Mouse (Mus musculus): Measurements from ENCODE around the gene Rab3il1.

Gene Rab3il1

DNA sequence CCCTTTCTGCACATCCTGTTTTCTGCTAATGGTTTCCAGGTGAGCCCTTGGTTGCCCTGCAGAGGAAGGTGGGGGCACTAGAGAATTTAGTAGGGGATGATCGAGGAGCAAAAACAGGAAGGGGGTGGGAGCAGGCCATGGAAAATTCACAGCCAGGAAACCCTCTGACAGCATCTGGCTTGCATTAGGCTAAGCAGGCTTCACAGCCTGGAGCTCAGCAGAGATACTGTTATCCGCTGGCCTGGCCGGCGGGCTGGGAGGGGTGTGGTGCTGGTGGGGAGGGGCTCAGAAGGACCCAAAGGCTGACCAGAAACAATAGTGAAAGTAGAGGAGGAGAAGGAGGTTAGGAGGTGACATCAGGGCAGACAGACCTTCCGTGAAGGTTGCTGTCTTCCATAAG lies 12.4 kb downstream of the Rab3il1 start:
- no peak for DNase-seq

DNA sequence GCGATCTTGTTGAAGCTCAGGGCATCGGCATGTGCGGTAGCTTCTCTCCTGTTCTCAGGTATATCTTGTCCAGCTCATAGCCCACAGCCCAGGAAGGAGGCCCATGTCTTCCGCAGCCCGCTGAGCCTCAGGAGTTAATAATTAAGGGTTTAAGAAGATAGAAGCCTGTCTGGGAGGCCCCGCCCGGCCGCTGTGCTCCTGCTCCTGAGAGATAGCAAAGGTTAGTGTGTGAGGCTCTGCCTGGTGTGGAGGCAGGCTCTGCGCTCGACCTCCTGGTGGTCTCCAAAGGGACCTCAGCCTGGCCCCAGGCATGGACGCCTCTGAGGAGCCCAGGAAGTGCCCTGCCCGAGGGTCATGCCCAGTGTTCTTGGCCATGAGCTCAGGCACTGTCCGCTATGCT lies 13.4 kb downstream of the Rab3il1 start:
- DNase-seq = no peak

DNA sequence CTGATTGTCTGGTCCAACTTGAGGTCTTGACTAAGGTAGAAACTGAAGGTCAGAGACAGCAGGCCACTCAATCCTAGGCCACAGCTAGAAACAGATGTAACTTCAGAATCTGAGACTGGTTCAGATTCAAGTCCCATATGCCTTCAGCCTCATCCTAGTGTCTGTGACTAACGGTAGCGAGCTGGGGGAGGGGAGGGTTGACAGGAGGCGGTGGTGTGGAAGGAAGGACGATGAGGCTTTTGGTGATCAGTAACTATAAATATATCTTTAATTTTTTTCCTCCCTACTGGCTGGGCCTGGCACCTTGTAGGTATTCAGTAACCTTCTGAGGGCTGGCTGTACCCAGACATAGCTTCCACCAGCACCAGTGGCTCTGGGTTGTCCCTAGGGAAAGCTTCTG lies 14.0 kb downstream of the Rab3il1 start:
- no peak for DNase-seq

DNA sequence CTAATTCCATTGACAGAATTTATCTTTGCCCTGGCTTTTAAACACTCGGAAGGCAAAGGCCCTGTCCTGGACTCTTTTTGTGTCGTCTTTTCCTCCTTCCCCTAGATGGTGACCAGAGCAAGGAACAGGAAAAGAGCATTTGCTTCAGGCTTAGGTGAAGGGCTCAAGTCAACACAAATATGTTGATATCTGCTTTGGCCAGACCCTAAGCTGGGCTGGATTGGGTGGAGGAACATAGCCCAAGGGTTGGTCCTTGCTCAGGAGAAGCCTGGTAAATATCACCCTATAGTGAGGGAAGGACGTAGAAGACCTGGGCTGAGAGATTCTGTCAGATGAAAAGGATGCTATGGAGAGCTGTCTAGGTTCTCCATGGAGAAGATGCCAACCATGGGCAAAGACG lies 14.7 kb downstream of the Rab3il1 start:
- DNase-seq = no peak

DNA sequence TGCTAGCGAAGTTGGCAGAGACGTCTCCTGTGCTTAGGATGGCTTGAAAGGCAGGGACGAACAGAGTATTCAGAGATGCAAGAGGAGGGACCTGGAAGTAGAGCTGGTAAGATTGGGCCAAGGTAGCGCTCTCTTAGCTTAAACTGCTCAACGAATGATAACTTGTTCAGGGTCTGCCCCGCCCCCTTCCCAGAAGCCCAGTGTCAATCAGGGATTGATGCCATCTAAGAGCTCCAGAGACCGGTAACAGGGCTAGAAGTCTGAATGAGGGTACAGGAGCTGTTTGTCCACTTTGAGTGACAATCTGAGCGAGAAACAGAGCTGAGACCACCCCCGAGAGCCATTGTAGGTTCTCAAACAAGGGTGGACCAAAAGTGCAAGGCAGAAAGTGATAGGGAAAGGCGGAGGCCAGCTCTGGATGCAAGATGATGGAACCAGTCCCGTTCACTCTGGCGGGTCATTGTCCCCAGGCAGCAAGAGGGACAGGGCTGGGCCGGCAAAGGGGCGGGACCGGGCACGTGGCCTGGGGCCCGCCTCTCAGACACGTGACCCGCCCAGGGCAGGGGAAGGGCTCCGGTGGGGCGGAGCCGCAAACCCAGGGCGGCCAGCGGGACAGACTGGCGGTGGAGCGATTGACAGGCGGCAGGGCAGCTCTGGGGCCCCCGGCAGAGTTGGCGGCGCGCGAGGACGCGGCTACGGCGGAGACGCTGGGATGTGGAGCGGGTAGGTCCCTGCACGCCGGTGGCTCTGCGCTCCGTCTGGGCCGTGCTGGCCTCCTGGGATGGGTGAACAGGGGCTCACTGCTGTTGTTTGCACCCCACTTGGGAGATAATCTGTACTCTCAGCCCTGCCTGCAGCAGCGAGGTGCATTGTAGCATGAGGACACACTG lies 16.4 kb downstream of the Rab3il1 start:
- peak; percentile 80 to 88 for DNase-seq

DNA sequence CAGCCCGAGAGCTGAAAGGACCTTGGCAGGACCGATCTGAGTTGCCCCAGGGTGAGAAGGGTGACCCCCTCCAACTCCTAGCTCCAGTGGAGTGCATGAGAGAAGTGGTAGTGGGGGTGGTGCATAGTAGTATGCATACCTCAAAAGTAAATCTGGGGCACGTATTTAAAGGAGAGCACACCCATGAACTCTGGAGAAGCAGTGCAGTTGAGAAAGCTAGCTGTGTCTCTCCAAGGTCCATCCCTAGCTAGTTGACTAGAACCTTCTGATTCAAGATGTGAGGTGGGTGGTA lies 17.0 kb downstream of the Rab3il1 start:
- no peak for DNase-seq

DNA sequence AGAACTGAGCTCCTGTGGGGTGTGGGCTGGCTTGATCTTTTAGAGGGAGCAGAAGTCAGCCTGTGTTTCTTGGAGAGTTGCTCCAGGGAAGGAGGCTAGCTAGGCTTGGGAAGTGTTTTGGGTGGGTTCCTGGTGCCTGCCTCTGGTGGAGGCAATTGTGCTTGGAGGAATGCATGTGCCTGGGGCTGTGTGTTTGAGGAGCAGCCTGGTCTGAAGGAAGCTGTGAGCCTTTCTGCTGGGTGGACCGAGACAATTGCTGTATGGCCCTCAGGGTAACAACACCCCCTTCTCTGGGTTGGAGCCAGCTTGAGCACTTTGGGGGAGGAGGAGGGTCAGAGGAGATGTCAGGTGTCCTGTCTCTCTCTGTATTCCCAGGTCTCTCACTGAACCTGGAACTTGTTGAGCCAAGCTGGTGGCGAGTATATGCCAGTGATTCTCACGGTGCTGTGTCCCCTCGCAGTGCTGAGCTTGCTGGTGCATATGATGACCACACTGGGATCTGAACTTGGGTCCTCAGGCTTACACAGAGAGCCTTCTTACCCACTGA lies 17.8 kb downstream of the Rab3il1 start:
- no peak for DNase-seq

DNA sequence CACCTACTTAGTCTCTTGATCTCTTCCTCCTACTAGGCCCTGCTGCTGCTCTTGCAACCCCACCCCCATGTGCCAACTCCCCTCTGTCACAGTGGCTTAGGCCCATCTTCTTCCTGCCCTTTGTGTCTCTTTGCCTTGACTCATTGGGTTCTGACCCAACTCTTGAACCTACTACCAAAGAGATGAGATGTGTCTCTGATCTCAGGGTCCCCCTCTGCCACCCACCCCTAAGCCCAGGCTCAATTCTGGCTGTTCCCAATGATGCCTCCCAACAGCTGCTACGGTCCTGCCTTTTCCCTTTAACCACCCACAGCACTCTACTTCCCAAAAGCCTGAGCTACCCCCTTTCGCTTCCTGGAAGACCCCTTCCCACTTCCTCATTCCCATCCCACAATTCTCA lies 20.5 kb downstream of the Rab3il1 start:
- no peak for DNase-seq

DNA sequence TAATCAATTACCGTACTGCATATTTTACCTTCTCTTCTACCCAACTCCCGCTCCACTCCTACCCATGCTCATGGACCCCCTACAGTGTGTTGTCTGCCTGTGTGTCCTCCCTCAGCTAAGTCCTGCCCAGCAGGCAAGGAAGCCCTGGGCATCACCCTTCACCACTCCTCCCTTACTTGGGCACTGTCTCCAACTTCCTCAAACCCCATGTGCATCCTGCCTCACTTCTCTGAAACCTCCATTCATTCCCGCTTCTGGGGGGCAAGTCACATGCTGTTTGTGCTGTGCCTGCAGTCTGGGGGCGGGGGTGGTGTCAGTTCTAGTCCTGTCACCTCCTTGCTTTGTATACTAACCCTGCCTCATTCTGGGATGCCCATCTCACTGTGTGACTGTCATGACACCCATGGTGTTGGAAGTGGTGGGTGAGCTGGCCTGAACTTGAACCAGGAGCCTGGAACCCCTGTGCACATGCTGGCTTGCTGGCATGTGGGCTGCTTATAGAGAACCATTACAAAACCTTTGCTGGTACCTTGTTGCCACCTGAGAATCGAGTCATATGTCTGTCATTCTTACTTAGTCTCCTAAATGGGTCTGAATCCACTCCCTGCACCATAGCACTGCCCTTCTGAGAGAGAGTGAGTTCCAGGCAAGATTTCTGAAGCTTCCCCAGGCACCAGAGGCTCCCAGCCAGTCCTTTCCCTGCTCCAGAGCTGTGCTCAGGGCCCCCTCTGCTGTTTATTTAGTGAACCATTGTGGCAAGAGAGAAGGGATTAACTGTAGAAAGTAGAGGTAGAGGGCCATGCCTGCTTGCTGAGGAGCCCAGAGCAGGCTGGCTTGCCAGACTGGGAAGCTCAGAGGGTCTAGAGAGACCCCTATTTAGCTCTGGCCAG lies 21.2 kb downstream of the Rab3il1 start:
- peak in 1 of 2 experiments; percentile 32 for DNase-seq

DNA sequence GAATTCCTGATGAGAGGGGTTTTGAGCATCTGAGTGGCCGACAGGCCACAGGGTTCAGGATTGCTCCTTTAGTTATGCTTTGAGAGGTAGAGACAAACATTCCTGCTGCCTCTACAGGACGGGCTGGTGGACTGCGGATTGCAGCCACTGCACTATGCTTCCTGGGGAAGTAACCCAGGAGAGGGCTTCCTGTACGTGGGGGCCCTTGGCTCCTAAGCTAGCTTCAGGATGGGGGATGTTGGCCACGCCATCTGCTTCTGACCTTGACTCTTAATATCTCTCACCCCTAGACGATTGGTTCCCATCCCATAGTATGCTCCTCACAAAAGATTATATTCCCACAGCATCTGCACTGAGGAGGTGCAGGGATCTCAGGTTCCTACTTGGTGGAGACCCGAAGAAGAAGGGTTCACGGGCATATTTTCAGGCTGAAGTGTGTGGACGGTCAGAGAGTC lies 21.9 kb downstream of the Rab3il1 start:
- DNase-seq = no peak

DNA sequence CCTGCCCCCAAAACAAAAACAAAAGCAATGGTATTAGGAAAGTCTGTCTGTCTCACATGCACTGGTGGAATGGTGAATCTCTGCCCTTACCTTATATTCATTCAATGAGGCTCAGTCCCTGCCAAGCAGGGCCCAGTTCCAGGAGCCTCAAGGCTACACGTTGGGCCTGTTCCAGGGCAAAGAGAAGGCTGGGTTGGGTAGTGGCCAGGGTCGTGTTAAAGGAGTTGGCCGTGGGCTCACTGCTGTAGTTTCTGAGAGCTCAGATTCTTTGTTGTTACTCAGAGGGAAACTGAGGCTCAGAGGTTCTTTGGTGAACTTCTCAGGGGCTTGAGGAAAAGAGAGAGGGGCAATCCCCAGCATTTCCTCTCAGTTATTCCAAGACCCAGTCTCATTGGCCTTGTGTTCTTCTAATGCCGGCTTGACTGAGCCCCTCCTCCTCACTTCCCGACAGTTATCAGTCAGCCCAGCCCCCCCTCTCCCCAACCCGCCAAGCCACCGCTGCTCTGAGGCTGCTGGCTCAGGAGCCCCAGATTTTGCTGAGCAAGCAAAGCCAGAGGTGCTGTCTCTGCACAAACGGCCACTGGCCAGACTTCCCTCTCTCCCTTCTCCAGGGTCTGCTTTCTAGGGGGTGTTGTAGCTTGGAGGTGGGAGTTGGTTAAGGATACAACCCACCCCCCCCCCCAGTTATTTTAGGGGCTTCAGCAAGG lies 23.9 kb downstream of the Rab3il1 start:
- peak in 1 of 2 experiments; percentile 27 for DNase-seq

DNA sequence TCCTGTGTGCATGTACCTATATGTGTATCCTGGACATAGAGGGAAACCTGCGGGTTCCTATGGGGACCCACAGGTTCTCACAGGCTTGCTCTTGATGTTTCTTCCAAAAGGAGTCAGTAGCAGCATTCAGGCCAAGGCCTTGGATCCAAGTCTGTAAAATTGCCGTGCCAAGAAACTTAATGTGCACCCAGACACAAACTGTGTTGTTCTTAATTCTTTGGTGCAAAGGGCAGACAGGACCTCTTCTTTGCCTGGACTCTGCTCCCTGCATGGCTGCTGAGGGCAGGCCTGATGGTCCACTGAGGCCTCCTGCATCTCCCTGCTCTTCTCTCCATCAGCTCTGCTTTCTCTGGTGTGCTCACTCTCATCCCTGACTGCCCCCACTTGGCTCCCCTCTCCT lies 28.3 kb downstream of the Rab3il1 start:
- DNase-seq = no peak

DNA sequence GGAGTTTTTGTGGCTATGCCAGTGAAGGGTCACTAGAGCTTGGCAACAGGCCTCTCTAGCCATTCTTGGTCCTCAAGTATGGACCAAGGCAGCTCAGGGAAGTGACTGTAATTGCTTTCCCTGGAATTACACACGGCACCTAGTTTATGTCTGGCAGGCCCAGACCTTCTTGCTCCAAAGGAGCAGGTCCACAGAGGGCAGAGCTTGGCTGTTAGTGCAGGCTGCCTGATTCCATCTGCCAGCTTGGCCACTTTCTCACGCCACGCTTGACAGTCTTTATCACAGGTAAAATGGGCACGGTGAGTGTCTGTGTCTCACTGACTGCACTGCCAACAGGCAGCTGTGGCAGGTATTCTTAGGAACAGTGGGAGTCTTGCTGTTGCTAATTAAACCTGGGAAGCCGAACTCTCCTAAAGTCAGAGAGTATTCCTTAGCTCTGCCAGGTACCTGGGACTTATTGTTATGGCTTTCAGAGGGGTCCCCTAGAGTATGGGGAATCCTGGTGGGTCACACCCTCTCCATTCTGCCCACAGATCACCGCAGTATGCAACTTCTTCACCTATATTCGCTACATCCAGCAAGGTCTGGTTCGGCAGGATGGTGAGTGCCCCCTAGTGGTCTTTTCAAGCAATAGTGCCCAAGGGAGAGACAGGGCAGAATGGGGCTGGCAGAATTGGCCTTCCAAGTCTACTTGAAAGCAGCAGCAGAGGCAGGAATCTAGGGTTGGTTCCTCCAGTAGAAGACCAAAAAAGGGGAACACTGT lies 31.9 kb downstream of the Rab3il1 start:
- peak; percentile 65 to 77 for DNase-seq

DNA sequence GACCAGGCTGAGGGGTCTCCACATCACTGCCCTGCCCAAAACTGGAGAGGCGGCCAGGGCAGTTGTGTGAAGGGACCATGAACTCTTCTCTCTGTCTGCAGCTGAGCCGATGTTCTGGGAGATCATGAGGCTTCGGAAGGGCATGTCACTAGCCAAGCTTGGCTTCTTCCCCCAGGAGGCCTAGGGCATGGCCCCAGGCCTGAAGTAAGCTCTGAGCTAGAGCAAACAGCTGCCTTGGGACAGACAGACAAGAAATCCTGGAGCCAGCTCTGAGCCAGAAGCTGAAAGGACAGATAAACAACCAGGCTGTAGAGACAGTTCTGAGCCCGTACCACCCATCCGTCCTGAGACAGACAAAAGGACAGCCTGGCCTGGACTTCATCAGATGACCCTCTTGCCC lies 32.9 kb downstream of the Rab3il1 start:
- no peak for DNase-seq

DNA sequence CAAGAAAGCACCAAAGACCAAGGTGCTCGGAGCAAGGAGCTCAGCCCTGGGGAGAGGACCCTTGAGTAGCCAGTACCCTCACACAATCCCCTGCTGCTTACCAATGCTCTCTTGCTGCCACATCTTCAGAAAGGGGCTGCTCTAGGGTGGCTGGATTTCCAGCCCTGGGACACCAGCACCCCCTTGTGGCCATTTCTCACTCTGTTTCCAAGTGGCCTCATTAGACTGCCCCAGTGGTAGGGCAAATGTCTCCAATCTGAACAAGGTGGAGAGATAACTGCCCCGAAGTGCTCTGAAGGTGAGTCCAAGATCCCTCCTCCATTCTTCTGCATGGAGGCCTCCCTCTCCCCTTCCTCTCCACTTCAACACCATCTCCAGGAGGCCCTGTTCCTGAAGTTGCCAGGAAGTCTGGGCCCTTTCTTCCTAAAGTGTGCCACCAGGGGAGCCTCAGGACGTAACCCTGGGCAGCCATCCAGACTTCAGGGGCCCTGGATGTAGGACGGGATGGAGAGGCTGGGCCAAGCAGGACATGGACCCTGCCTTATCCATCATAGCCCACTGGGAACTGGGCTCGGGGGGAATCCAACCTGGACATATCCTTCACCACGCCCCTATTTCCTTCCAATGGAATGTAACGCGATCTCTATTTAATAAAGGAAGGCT lies 33.4 kb downstream of the Rab3il1 start:
- peak; percentile 77 to 87 for DNase-seq

DNA sequence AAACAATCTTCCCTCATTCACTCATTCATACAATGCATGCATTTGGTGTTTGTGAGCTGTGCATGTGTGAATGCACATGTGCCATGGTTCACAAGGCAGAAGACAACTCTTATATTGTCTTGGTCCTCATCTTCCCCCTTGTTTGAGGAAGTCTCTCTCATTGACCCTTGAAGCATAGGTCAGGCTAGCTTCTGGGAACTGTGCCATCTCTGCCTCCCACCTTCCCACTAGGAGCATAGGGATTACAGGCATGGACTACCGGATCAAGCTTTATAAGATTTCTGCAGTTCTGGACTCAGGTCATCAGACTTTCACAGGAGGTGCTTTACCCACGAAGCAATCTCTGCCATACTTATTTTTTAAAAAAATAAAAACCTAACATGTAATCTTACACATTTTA lies 36.1 kb downstream of the Rab3il1 start:
- DNase-seq = no peak

DNA sequence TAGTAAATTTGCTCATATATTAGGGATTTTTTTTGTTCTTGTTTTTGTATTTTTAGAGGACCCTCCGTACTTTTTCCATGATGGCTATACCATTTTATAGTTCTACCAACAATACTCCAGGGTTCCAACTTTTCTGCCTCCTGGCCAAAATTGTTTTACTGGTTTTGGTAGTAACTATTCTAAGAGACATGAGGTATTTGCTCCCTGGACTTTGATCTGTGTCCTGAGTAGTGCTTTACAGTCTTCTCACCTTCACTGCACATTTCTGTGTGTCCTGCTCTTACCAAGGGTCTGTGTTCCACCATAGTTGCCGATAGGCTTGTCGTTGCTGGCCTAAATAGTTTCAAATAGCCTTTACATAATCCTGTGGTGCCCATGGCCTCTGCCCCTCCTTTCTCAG lies 36.9 kb downstream of the Rab3il1 start:
- DNase-seq = no peak

DNA sequence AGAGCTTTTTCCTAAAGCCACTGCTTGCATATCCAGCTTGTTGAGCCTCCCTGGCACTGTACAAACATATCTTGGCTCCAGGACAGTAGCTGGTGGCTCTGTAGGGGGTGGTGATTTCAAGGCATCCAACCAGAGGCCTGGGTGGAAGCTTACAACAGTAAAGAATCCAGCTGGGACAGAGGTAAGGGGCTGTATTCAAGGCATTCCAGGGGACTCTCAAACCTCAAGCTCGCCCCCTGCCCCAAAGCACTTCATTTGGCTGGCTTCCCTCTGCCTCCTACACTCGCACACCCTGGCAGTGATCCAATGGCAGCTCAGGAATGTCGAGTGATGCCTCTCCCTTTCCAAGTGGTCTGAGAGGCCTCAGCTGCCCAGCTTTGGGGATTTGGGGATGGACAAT lies 37.4 kb downstream of the Rab3il1 start:
- DNase-seq = peak; percentile 38 to 52

DNA sequence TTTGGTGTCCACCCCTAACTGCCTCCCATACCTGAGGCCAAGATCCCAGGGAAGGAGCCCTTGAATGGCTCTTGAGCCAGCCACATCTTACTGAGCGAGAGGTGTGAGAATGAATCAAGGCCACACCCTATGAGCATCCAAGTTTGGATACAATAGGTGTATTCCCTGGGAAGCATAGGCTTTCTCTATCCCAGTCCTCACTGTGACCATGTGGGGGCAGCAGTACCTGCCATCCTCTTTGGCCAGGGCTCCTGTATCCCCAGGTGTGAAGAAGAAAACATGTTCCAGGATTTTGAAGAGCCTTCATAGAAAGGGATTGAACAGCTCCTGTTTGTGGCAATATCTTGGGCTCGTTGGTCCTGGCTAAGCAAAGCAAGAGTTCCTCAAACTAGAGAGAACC lies 38.1 kb downstream of the Rab3il1 start:
- DNase-seq = peak; percentile 24 to 55

DNA sequence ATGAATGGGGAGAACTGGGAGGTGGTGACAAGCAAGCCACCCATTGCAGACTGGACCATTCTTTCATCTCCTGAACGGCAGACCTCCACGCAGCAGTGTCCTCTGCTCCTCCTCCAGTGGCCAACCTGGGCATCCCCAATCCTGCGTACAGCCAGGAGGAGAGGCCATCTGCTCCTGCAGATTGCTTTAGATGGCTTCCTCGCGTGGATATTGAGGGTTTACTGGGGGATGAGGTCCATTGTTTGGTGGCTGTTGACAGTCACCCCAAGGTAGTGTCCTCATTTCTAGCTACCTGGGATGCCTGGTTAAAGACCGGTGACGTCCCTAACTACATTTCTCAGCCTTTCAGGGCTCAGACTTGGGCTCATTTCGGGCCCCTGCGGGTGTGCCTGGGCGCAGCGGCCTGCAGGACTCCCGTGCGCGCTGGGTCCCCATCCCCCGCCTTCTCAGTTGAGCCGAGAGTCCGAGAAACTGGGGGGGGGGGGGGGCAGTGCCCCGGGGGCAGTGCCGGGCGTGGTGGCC lies 39.5 kb downstream of the Rab3il1 start:
- DNase-seq = peak; percentile 78 to 80

DNA sequence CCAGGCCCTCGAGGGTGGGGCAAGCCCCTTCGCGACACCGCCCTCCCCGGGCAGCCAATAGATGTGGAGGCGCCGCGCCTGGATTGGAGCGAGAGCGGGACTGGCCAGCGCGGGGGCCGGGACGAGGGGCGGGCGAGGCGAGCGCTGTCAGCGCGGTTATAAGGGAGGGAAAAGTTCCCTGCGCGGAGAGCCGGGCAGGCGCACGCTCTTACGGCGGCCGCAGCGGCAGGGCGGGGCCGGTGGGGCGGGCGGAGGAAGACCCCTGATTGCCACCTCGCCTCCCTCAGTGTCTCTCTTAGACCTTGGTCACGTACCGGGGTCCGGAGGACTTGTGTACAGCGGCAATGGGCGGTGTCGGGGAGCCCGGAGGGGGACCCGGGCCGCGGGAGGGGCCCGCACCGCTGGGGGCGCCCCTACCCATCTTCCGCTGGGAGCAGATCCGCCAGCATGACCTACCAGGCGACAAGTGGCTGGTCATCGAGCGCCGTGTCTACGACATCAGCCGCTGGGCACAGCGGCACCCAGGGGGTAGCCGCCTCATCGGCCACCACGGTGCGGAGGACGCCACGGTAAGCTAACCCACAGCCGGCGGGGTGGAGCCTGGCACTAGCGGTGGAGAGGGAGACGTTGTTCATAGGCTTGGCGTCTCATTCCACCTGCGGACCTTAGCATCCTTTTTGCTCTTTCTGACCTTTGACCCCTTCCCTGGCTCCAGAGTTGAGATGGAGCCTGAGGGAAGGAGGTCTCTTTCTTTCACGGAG lies 40.1 kb downstream of the Rab3il1 start, which contains the start of gene Fads3:
Gene Fads3 (plus strand): TSS at position 182 of the 761 bp plus-strand sequence.
- peak; percentile 85 to 91 for DNase-seq

All from cerebellum, postnatal 25 days (tissue).